Comparison of ENCODE assay signal across 14 mouse cellular contexts in genomic region chr13:48493183-48493582, GRCm38 (mm10). TPM values are rescaled to one million over a fixed set of nuclear protein-coding genes. Genes with fewer than 3 reads are reported as not detected.
DNase-seq lines count a peak whose midpoint lies in the region; ATAC-seq and TF ChIP-seq lines count a peak whose summit lies in the region.
"Had no signal": no experiment of that assay in that cellular context is flagged by ENCODE, and none has a peak within 500 bp of the region (broad histone marks: within the 10 kb centered on the region; RNA-seq: fewer than 3 reads in every experiment).

No protein-coding gene starts in this region.

- no peak for TF ChIP-seq EP300 in stomach, postnatal 0 days (optimal IDR thresholded peaks at IDR 0.05)

- no peak overlapping the region for H3K4me2 ChIP-seq in heart, embryonic 11.5 days
- no peak overlapping the region for H3K4me2 ChIP-seq in stomach, postnatal 0 days (replicated peaks; ENCODE audit: low read depth)
- H3K4me2 ChIP-seq: hindbrain, embryonic 15.5 days; liver, embryonic 15.5 days; midbrain, embryonic 13.5 days had no signal

- H3K9me3 ChIP-seq in heart, embryonic 11.5 days (replicated peaks; ENCODE audit: control insufficient read depth, low read length): no peaks in the 10 kb centered on the region
- 0 out of 2 replicates have a peak, but pooled peaks cover 2% of the 10 kb centered on the region for H3K9me3 ChIP-seq in stomach, postnatal 0 days (ENCODE audit: control insufficient read depth, low read length)
- H3K9me3 ChIP-seq: hindbrain, embryonic 15.5 days; liver, embryonic 15.5 days had no signal

- 39% methylated on average over 5 of the region's 5 CpGs for WGBS in heart, embryonic 11.5 days (ENCODE audit: insufficient replicate concordance)
- WGBS in stomach, postnatal 0 days: 44% methylated on average over 3 of the region's 5 CpGs

- no peak for ATAC-seq in heart, embryonic 11.5 days (replicated peaks; ENCODE audit: insufficient number of reproducible peaks, low FRiP score, low TSS enrichment)
- no peak for ATAC-seq in stomach, postnatal 0 days (ENCODE audit: low FRiP score, low TSS enrichment)
- ATAC-seq: midbrain, embryonic 13.5 days had no signal

- H3K9ac ChIP-seq in heart, embryonic 11.5 days (ENCODE audit: low read depth, low read length): no peak overlapping the region
- H3K9ac ChIP-seq in stomach, postnatal 0 days (ENCODE audit: low read length): no peak overlapping the region
- H3K9ac ChIP-seq: hindbrain, embryonic 15.5 days; liver, embryonic 15.5 days; midbrain, embryonic 13.5 days had no signal

- no peak for TF ChIP-seq CTCF in stomach, postnatal 0 days (IDR thresholded peaks at IDR 0.05; ENCODE audit: low read depth)

- H3K27me3 ChIP-seq in heart, embryonic 11.5 days (ENCODE audit: control insufficient read depth, insufficient read depth, low read length): no peaks in the 10 kb centered on the region
- no peaks in the 10 kb centered on the region for H3K27me3 ChIP-seq in stomach, postnatal 0 days (ENCODE audit: control insufficient read depth, insufficient read depth, low read length)
- H3K27me3 ChIP-seq: hindbrain, embryonic 15.5 days; liver, embryonic 15.5 days; midbrain, embryonic 13.5 days had no signal

- no peak overlapping the region for H3K4me3 ChIP-seq in heart, embryonic 11.5 days (ENCODE audit: low read depth, low read length)
- H3K4me3 ChIP-seq in stomach, postnatal 0 days (ENCODE audit: low read depth, low read length): no peak overlapping the region
- H3K4me3 ChIP-seq: hindbrain, embryonic 15.5 days; liver, embryonic 15.5 days; midbrain, embryonic 13.5 days had no signal

- H3K36me3 ChIP-seq in heart, embryonic 11.5 days (ENCODE audit: control insufficient read depth, insufficient read depth, low read length): peaks cover 19% of the 10 kb centered on the region
- H3K36me3 ChIP-seq in stomach, postnatal 0 days (ENCODE audit: control insufficient read depth, insufficient read depth, low read length): peaks cover 19% of the 10 kb centered on the region

- H3K27ac ChIP-seq in heart, embryonic 11.5 days (ENCODE audit: low read depth, low read length): peak overlapping the region; percentile 73
- H3K27ac ChIP-seq in stomach, postnatal 0 days (replicated peaks): peak overlapping the region; percentile 67
- H3K27ac ChIP-seq: hindbrain, embryonic 15.5 days; liver, embryonic 15.5 days; midbrain, embryonic 13.5 days had no signal

- peak; percentile 31 for DNase-seq in gastrocnemius, adult 18-20 months (ENCODE audit: low spot score)
- DNase-seq in gastrocnemius, postnatal 25 days: no peak
- DNase-seq in right cerebral cortex, adult 2 months (ENCODE audit: low spot score in 2 of 2): peak; percentile 15 to 26
- DNase-seq in right cerebral cortex, postnatal 10 days (ENCODE audit: low spot score in 2 of 2): no peak
- DNase-seq in stomach, postnatal 0 days (ENCODE audit: low spot score): no peak
- DNase-seq in spleen, adult 12 weeks (ENCODE audit: low spot score): no peak
- DNase-seq in cerebellum, adult 8-10 months: no peak
- DNase-seq: adrenal gland, postnatal 10 days; left cerebral cortex, postnatal 4 days; lung, postnatal 4 days had no signal

- H3K4me1 ChIP-seq in heart, embryonic 11.5 days (ENCODE audit: control insufficient read depth, insufficient read depth, low read length): peaks cover 7% of the 10 kb centered on the region; the same call in 1 of the 2 replicates
- no peaks in the 10 kb centered on the region for H3K4me1 ChIP-seq in stomach, postnatal 0 days (replicated peaks; ENCODE audit: control insufficient read depth, insufficient read depth)
- H3K4me1 ChIP-seq: liver, embryonic 15.5 days had no signal

RNA-seq across cellular contexts. Expression of gene Zfp169, which starts 20.1 kb away (rescaled TPM):
- 1 to 10 TPM; 3.1 to 4.0 TPM for total RNA-seq in gastrocnemius, adult 18-20 months (2021)
- total RNA-seq in gastrocnemius, postnatal 25 days (2021): 1 to 10 TPM; 2.0 to 2.2 TPM
- polyA plus RNA-seq in heart, embryonic 11.5 days (2014; fragmentation: Nextera tagmentation; extraction: Ambion mirVana): 4.3 and 5.2 TPM in 2 replicates
- polyA plus RNA-seq in stomach, postnatal 0 days (2015; fragmentation: Nextera tagmentation; extraction: Ambion mirVana): 1.3 and 1.9 TPM in 2 replicates

RNA-seq across cellular contexts. Expression of gene A830005F24Rik, which starts 20.2 kb away (rescaled TPM):
- under 1 TPM; 0.31 to 0.41 TPM for total RNA-seq in gastrocnemius, adult 18-20 months (2021)
- not detected for total RNA-seq in gastrocnemius, postnatal 25 days (2021)
- polyA plus RNA-seq in heart, embryonic 11.5 days (2014; fragmentation: Nextera tagmentation; extraction: Ambion mirVana): 0.34 and 2.2 TPM in 2 replicates
- 0.36 and 0.56 TPM in 2 replicates for polyA plus RNA-seq in stomach, postnatal 0 days (2015; fragmentation: Nextera tagmentation; extraction: Ambion mirVana)

Comparison
In these comparisons a context has a peak if more than half of its experiments do, and no peak if none do; other contexts are left out.
1. DNase-seq: peak in gastrocnemius, adult 18-20 months (single experiment) and right cerebral cortex, adult 2 months (2 of 2); none in gastrocnemius, postnatal 25 days (single experiment), right cerebral cortex, postnatal 10 days (0 of 2), stomach, postnatal 0 days (single experiment), spleen, adult 12 weeks (single experiment) and cerebellum, adult 8-10 months (single experiment).